Mouse (Mus musculus): ENCODE results near the gene Rad50.
A peak's percentile ranks its signal among the peaks of the same experiment; 100 is the strongest.

The Rad50 gene

DNA sequence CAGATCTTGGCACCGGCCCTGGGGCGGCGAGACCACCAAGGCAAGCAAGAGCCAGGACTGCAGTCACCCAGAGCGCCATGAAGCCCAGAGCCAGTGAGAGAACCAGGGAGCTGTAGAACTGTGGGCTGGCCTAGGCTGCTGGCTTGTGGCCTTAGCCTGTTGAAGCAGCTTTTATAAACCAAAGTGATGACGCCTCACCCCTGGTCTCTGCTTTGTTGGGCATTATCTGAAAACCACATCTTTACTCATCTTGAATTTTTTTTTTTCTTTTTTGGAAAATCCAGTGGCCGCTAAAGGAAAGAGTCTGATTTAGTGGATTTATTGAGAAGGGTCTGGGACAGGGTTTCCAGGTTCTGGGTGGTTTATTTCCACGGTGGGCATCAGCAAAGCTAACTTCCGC is 72.6 kb downstream of the Rad50 start, which contains the start of gene Il13:
Gene Il13, minus strand, starts transcription at position 147 of the 400 bp plus-strand sequence.
- DNase-seq (ENCODE audit: low read depth), result no peak

DNA sequence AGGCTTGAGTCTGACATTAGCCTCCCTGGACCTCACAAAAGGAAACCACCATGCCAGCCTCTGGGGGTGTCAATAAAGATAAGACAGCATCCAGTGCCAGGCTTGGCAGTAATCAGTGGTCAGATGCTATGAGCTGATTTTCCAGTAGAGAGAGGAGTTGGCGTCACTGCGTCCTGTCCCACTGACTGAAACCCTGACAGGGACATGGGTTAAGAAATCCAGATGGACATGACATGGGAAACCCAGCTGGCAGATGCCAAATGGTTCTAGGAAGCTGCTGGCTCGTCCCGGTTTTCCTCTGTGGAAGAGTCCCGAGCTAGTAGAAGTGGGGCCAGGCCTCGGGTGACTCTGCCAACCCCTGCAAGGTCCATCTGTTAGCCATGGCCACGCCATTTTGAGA is 73.5 kb downstream of the Rad50 start:
- DNase-seq (ENCODE audit: low read depth), result no peak

GRCm38 (mm10) chr11:53632122-53632733 is 74.9 kb downstream of the Rad50 start:
- DNase-seq (ENCODE audit: low read depth), result no peak

DNA sequence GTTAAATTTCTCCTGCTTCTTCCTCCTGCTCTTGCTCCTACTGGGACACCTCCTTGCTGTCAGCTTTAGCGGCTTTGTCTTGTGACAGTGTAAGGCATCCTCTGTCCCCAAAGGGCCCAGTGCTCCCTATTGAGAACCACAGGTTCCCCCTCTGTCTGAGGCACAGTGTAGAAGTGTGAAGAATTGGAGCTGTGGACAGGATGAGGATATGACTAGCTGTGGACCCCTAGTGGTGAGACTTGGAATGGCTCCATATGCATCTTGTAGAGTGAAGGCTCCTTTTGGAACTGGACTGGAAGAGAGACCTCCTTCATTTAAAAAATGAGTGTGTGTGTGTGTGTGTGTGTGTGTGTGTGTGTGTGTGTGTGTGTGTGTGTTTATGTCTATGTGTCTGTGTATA is 79.3 kb downstream of the Rad50 start:
- peak; percentile 90 for DNase-seq (ENCODE audit: low read depth)

- no peak for DNase-seq (ENCODE audit: low read depth)
These were observed 80.2 kb downstream of the Rad50 start for GRCm38 (mm10) chr11:53626802-53627373.

- no peak for DNase-seq (ENCODE audit: low read depth)
These were observed 83.0 kb downstream of the Rad50 start for GRCm38 (mm10) chr11:53624124-53624523.

GRCm38 (mm10) chr11:53623573-53623972 is 83.5 kb downstream of the Rad50 start:
- DNase-seq (ENCODE audit: low read depth), result no peak

DNA sequence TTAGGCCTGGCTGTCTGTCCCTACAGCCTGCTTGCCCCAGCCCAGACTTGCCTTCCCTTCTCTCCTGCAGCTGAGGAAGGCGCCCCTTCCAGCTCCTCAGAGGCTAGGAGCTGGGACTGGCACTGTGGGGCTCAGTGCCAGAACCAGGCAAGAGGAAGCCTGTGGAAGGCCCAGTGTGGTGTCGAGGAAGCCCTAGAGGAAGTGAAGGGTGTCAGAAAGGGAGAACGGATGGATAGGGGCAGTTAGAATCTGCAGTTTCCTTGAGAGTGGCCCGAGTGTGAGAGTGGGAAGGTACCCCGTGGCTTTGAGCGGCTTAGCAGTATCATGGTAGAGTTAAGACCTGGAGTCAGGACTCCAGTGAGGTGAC is 84.7 kb downstream of the Rad50 start:
- no peak for DNase-seq (ENCODE audit: low read depth)

DNA sequence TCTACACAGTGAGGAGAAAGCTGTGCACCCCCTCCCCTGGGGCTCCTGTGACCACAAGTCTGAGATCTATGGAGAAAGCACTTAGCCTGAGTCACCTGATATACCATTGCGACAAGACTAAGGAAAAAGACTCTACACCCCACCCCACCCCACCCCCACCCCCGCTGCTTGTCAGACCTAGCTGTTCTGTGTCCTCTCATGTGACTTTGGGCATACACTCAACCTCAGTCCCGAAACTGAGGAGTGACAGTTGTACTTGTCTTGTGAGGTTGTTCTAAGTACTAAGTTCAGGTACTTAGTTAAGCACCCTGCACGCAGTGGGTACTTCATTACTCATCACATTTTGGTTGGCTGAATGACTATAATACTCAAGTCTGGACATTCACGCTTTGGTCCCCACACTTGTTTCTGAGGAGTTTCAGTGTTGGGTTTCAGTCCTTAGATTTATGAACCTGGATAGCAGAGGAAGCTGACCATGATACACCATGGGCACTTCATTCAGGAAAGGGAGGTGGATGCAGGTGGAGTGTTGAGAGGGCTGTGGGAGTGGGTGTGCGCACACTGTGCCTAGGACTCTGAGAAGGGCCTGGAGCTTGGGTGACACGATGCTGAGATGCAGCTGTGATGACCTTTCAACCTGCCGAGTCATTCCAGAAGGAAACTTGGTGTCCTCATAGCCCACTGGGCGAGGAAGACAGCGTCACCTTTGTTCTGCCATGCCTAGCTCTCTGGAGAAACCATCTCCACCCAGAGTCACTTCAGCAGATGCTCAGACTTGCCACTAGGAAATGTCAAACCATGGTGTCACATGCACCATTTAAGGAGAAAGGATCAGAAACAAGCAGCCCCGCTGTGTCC is 85.3 kb downstream of the Rad50 start:
- no peak for DNase-seq (ENCODE audit: low read depth)

DNA sequence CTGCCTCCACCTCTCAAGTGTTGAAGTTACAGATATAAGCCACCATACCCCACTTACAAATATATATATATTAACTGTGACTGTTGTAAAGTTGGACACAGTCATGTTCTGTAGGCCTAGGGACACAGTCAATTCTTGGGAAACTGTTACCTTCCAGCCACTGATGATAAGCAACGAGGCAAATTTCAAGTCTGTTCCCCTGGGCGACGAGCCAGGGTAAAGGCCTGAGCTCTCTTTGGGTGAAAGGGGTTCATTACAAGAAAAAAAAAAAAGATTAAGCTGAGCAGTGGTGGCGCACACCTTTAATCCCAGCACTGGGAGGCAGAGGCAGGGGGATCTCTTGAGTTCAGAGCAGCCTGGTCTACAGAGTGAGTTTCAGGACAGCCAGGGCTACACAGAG is 87.0 kb downstream of the Rad50 start:
- no peak for DNase-seq (ENCODE audit: low read depth)

GRCm38 (mm10) chr11:53619428-53619827 is 87.7 kb downstream of the Rad50 start:
- no peak for DNase-seq (ENCODE audit: low read depth)

DNA sequence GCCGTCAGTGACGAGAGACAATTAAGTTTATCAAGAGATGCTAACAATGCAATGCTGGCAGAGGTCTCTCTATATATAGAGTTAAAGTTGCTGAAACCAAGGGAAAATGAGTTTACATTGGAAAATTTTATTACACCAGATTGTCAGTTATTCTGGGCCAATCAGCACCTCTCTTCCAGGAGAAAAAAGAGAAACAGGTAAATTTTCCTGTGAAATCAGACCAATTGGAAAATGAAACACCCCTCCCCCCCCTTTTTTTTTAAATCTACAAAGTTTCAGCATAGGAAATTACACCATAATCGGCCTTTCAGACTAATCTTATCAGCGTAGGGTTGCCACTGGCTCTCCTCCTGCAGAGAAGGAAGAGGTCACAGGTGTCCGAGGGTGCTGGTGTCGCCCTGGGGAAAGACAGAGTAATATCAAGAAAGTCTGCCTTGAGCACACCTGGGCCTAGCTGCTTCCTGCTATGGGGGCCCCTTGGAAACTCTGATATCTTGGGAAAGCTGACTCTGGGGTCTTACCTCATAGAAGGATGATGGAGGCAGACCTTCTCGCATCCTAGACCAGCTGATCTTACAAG is 88.4 kb downstream of the Rad50 start, which contains the start of gene Il4:
Gene Il4, minus strand, starts transcription at position 51 of the 580 bp plus-strand sequence.
- DNase-seq (ENCODE audit: low read depth), result no peak

DNA sequence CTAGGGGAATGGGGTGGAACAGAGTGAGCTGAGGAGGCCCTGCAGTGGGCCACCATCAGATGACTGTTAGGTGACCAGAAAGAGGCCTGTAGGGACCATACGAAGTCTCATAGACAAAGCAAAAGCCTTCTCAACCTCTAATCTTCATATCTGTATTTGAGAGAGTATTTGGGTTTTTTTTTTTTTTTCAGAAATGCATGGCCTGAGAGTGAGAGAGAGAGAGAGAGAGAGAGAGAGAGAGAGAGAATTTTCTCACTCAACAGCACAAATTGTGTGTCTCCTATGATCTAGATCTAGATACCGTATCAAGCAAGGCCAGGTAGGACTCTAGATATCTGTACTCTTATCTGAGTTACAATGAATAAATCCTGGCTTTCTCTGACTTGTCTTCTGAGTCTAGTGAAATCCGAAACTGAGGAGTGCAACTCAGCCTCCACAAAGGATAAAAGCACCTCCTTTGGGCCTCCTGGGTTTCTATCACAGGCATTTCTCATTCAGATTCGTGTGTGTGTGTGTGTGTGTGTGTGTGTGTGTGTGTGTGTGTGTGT is 89.5 kb downstream of the Rad50 start:
- no peak for DNase-seq (ENCODE audit: low read depth)

DNA sequence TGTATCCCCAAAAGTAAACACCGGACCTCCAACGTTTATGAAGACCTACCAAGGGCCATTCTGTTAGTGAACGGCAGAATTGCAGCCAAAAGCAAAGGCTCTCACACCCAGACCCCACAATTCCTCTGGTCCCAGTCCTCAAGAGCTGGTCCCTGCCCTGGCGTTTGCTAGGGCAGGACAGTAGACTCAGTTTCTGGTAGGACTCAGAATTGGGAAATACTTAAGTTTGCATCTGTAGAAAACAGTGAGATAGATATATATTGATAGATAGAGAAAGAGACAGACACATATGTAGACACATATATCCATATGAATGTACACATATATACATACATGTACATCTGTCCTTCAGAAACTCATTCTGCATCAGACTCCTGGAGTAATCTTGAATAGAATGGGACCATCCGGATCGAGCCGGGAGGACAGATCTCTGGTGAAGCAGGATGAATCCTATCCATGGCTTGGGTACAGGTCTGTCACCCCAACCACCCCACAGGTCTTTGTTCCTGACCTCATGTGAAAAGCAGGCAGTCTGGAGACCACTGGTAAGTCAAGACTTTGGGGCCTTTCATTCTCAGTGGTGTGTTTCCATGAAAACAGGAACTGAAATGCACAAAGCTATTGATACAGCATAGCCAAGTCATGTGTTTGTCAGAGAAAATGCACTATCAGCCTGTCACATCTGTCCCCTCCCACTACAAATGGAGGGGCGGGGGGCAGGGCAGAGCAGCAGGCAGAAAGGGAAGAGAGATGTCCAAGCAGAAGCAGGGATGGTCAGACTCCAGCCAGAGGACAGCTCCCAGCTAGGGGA is 90.2 kb downstream of the Rad50 start:
- no peak for DNase-seq (ENCODE audit: low read depth)

DNA sequence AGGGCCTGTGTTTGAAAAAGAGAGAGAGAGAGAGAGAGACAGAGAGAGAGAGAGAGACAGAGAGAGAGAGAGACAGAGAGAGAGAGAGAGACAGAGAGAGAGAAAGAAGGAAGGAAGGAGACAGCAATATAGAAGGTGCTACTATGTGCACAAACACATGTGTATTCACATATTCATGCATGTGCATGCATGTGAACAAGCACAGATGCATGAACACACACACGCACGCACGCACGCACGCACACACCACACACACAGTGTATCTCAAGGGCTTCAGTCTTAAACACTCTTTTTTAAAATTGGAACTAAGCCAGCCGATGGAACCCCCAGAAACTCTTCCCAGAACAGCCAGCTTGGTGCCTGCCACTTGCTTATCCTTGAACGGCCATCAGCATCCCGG is 91.5 kb downstream of the Rad50 start:
- DNase-seq (ENCODE audit: low read depth), result no peak

DNA sequence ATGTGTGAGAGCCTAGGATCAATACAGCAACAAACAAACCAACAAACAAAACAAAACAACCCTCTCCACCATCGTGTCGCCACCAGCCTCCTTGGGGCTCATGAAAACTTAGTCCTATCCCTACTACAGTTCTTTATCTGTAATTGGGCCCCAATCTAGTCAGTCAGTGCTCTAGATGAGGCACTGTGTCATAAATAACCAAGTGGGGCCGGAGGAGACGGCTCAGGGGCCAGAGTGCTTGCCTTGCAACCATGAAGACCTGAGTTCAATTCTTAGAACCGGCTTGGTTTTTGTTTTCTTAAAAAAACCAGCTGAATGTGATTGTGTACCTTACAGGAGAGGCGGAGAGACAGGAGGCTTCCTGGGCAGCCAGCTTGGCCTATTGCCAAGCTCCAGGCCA is 91.9 kb downstream of the Rad50 start:
- no peak for DNase-seq (ENCODE audit: low read depth)

GRCm38 (mm10) chr11:53609672-53610071 is 97.4 kb downstream of the Rad50 start:
- no peak for DNase-seq (ENCODE audit: low read depth)

- DNase-seq (ENCODE audit: low read depth), result no peak
These were observed 97.9 kb downstream of the Rad50 start for GRCm38 (mm10) chr11:53609231-53609630.

- no peak for DNase-seq (ENCODE audit: low read depth)
These were observed 101.5 kb downstream of the Rad50 start for GRCm38 (mm10) chr11:53605609-53606008.

GRCm38 (mm10) chr11:53604983-53605382 is 102.1 kb downstream of the Rad50 start:
- DNase-seq (ENCODE audit: low read depth), result no peak

Data from c-Kit-positive CD71-negative TER-119-negative erythroid progenitor cells, embryonic 14.5 days (primary cell).